Mouse (Mus musculus): Measurements from ENCODE around the gene Tmem242. TPM values are rescaled to one million over a fixed set of nuclear protein-coding genes. Genes with fewer than 3 reads are reported as not detected.

Gene Tmem242
- polyA plus RNA-seq, 1 experiment from 2014 or later, result 135 TPM

- Histone ChIP-seq H3K27me3 (no peaks in the 10 kb centered on the region), H3K9ac (no peak overlapping the region), H3K4me2 (replicated peaks) (peak overlapping the region; percentile 36; the same call in 1 of the 2 replicates), H3K9me3 (peaks cover 3% of the 10 kb centered on the region; the same call in 1 of the 2 replicates), H3K27ac (no peak overlapping the region), H3K36me3 (no peaks in the 10 kb centered on the region), H3K4me1 (0 out of 2 replicates have a peak, but pooled peaks cover 7% of the 10 kb centered on the region), H3K4me3 (no peak overlapping the region)
- ATAC-seq (ENCODE audit: low FRiP score, low read depth), result peak; percentile 78
- WGBS, result 31% methylated on average over 33 of the region's 33 CpGs
These were observed 42.7 kb downstream of the Tmem242 start for GRCm38 (mm10) chr17:5397148-5398007.

GRCm38 (mm10) chr17:5396213-5396612 lies 43.8 kb downstream of the Tmem242 start:
- no peak overlapping the region for H3K4me2 ChIP-seq (replicated peaks)
- H3K4me3 ChIP-seq, result no peak overlapping the region
- 74% methylated on average over 5 of the region's 5 CpGs for WGBS
- no peaks in the 10 kb centered on the region for H3K36me3 ChIP-seq
- H3K27me3 ChIP-seq, result no peaks in the 10 kb centered on the region
- no peak overlapping the region for H3K9ac ChIP-seq
- no peak for ATAC-seq (ENCODE audit: low FRiP score, low read depth)
- no peak overlapping the region for H3K27ac ChIP-seq
- H3K4me1 ChIP-seq, result 0 out of 2 replicates have a peak, but pooled peaks cover 6% of the 10 kb centered on the region
- H3K9me3 ChIP-seq, result peaks cover 3% of the 10 kb centered on the region; the same call in 1 of the 2 replicates

GRCm38 (mm10) chr17:5395454-5396205 lies 44.4 kb downstream of the Tmem242 start:
- no peak overlapping the region for H3K4me3 ChIP-seq
- no peaks in the 10 kb centered on the region for H3K27me3 ChIP-seq
- ATAC-seq (ENCODE audit: low FRiP score, low read depth), result no peak
- H3K36me3 ChIP-seq, result no peaks in the 10 kb centered on the region
- H3K9me3 ChIP-seq, result peaks cover 3% of the 10 kb centered on the region; the same call in 1 of the 2 replicates
- 79% methylated on average over 16 of the region's 16 CpGs for WGBS
- 0 out of 2 replicates have a peak, but pooled peaks cover 3% of the 10 kb centered on the region for H3K4me1 ChIP-seq
- H3K9ac ChIP-seq, result no peak overlapping the region
- no peak overlapping the region for H3K27ac ChIP-seq
- no peak overlapping the region for H3K4me2 ChIP-seq (replicated peaks)

- H3K36me3 ChIP-seq, result no peaks in the 10 kb centered on the region
- WGBS, result 56% methylated on average over 10 of the region's 10 CpGs
- ATAC-seq (ENCODE audit: low FRiP score, low read depth), result no peak
- H3K4me3 ChIP-seq, result no peak overlapping the region
- H3K4me1 ChIP-seq, result no peaks in the 10 kb centered on the region
- no peak overlapping the region for H3K4me2 ChIP-seq (replicated peaks)
- H3K27me3 ChIP-seq, result no peaks in the 10 kb centered on the region
- no peak overlapping the region for H3K9ac ChIP-seq
- H3K27ac ChIP-seq, result no peak overlapping the region
- H3K9me3 ChIP-seq, result peaks cover 3% of the 10 kb centered on the region; the same call in 1 of the 2 replicates
These were observed 49.4 kb downstream of the Tmem242 start for GRCm38 (mm10) chr17:5390682-5391081.

- no peaks in the 10 kb centered on the region for H3K36me3 ChIP-seq
- 71% methylated on average over 3 of the region's 3 CpGs for WGBS
- no peaks in the 10 kb centered on the region for H3K4me1 ChIP-seq
- H3K27me3 ChIP-seq, result no peaks in the 10 kb centered on the region
- peaks cover 2% of the 10 kb centered on the region; the same call in 1 of the 2 replicates for H3K9me3 ChIP-seq
- ATAC-seq (ENCODE audit: low FRiP score, low read depth), result no peak
- no peak overlapping the region for H3K27ac ChIP-seq
- no peak overlapping the region for H3K4me2 ChIP-seq (replicated peaks)
- no peak overlapping the region for H3K9ac ChIP-seq
- H3K4me3 ChIP-seq, result no peak overlapping the region
These were observed 51.7 kb downstream of the Tmem242 start for GRCm38 (mm10) chr17:5388351-5388750.

GRCm38 (mm10) chr17:5386885-5387545 lies 53.0 kb downstream of the Tmem242 start:
- Histone ChIP-seq H3K4me1 (no peaks in the 10 kb centered on the region), H3K27ac (no peak overlapping the region), H3K4me3 (no peak overlapping the region), H3K9ac (no peak overlapping the region), H3K36me3 (no peaks in the 10 kb centered on the region), H3K4me2 (replicated peaks) (no peak overlapping the region), H3K9me3 (no peaks in the 10 kb centered on the region), H3K27me3 (no peaks in the 10 kb centered on the region)
- 92% methylated on average over 12 of the region's 12 CpGs for WGBS
- no peak for ATAC-seq (ENCODE audit: low FRiP score, low read depth)

GRCm38 (mm10) chr17:5385694-5386093 lies 54.4 kb downstream of the Tmem242 start:
- ATAC-seq (ENCODE audit: low FRiP score, low read depth), result no peak
- 92% methylated on average over 1 of the region's 1 CpGs for WGBS
- no peaks in the 10 kb centered on the region for H3K9me3 ChIP-seq
- no peaks in the 10 kb centered on the region for H3K4me1 ChIP-seq
- H3K36me3 ChIP-seq, result no peaks in the 10 kb centered on the region
- no peak overlapping the region for H3K4me3 ChIP-seq
- no peak overlapping the region for H3K9ac ChIP-seq
- H3K27me3 ChIP-seq, result no peaks in the 10 kb centered on the region
- no peak overlapping the region for H3K4me2 ChIP-seq (replicated peaks)
- no peak overlapping the region for H3K27ac ChIP-seq

- Histone ChIP-seq H3K27me3 (no peaks in the 10 kb centered on the region; the same call in 1 of the 2 replicates), H3K27ac (no peak overlapping the region), H3K9ac (no peak overlapping the region), H3K4me2 (replicated peaks) (0 out of 2 replicates have a peak overlapping the region, but pooled peaks have one; percentile 12), H3K36me3 (no peaks in the 10 kb centered on the region), H3K9me3 (no peaks in the 10 kb centered on the region), H3K4me3 (no peak overlapping the region), H3K4me1 (no peaks in the 10 kb centered on the region)
- WGBS, result 32% methylated on average over 7 of the region's 7 CpGs
- no peak for ATAC-seq (ENCODE audit: low FRiP score, low read depth)
These were observed 62.1 kb downstream of the Tmem242 start for GRCm38 (mm10) chr17:5377930-5378310.

- H3K4me1 ChIP-seq, result no peaks in the 10 kb centered on the region
- no peak for ATAC-seq (ENCODE audit: low FRiP score, low read depth)
- no peak overlapping the region for H3K27ac ChIP-seq
- no peaks in the 10 kb centered on the region; the same call in 1 of the 2 replicates for H3K27me3 ChIP-seq
- no peak overlapping the region for H3K9ac ChIP-seq
- no peak overlapping the region for H3K4me3 ChIP-seq
- WGBS, result 38% methylated on average over 11 of the region's 11 CpGs
- no peaks in the 10 kb centered on the region for H3K36me3 ChIP-seq
- H3K9me3 ChIP-seq, result no peaks in the 10 kb centered on the region
- 0 out of 2 replicates have a peak overlapping the region, but pooled peaks have one; percentile 12 for H3K4me2 ChIP-seq (replicated peaks)
These were observed 62.7 kb downstream of the Tmem242 start for GRCm38 (mm10) chr17:5377151-5377929.

- H3K27me3 ChIP-seq, result no peaks in the 10 kb centered on the region; the same call in 1 of the 2 replicates
- no peak overlapping the region for H3K4me3 ChIP-seq
- ATAC-seq (ENCODE audit: low FRiP score, low read depth), result no peak
- H3K4me2 ChIP-seq (replicated peaks), result no peak overlapping the region
- H3K27ac ChIP-seq, result no peak overlapping the region
- H3K4me1 ChIP-seq, result peaks cover 3% of the 10 kb centered on the region; the same call in 1 of the 2 replicates
- H3K9ac ChIP-seq, result no peak overlapping the region
- no peaks in the 10 kb centered on the region; the same call in 1 of the 2 replicates for H3K9me3 ChIP-seq
- 82% methylated on average over 8 of the region's 8 CpGs for WGBS
- no peaks in the 10 kb centered on the region for H3K36me3 ChIP-seq
These were observed 67.1 kb downstream of the Tmem242 start for GRCm38 (mm10) chr17:5372951-5373350.

- Histone ChIP-seq H3K27ac (no peak overlapping the region), H3K4me2 (replicated peaks) (no peak overlapping the region), H3K36me3 (no peaks in the 10 kb centered on the region), H3K4me1 (peaks cover 3% of the 10 kb centered on the region; the same call in 1 of the 2 replicates), H3K4me3 (no peak overlapping the region), H3K9ac (no peak overlapping the region), H3K27me3 (no peaks in the 10 kb centered on the region), H3K9me3 (no peaks in the 10 kb centered on the region; the same call in 1 of the 2 replicates)
- WGBS, result 61% methylated on average over 7 of the region's 7 CpGs
- ATAC-seq (ENCODE audit: low FRiP score, low read depth), result no peak
These were observed 68.5 kb downstream of the Tmem242 start for GRCm38 (mm10) chr17:5371521-5371920.
